ENCODE assay signal across 13 mouse cellular contexts in the genomic region with DNA sequence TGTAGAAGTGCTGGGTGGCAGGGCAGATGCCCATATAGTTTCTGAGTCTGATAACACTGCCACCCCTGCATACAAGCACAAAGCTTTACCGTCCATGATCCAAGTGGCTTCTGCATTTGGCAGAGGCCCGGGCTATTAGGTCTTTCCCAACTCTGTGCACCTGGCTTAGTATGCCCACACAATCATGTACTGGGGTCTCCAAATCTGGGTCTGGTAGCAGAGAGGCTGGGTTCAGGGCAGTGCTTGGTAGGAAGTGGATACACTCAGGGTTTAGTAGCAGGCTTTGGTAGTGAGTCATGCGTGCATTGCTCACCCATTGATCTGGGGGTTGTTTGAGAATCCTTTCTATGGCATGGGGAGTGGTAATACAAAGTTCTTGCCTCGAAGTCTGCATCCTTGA.
"Had no signal": no experiment of that assay in that cellular context is flagged by ENCODE, and none has a peak within 500 bp of the region (broad histone marks: within the 10 kb centered on the region; RNA-seq: fewer than 3 reads in every experiment).

No protein-coding gene starts in this region.

- H3K9me3 ChIP-seq: liver, embryonic 15.5 days; midbrain, embryonic 15.5 days had no signal

- H3K9ac ChIP-seq: liver, embryonic 15.5 days; lung, embryonic 14.5 days; midbrain, embryonic 12.5 days; midbrain, embryonic 15.5 days; neural tube, embryonic 12.5 days had no signal

- DNase-seq: lung, adult 18-20 months; lung, embryonic 14.5 days; lung, postnatal 10 days; lung, postnatal 4 days; right cerebral cortex, postnatal 14 days; thymus, adult 18-20 months; thymus, postnatal 14 days; thymus, postnatal 36 days had no signal

- H3K36me3 ChIP-seq: midbrain, embryonic 15.5 days had no signal

- H3K4me2 ChIP-seq: liver, embryonic 15.5 days; lung, embryonic 14.5 days; midbrain, embryonic 12.5 days; midbrain, embryonic 15.5 days; neural tube, embryonic 12.5 days had no signal

- H3K4me3 ChIP-seq: liver, embryonic 15.5 days; megakaryocyte, embryonic 14.5 days; midbrain, embryonic 12.5 days; midbrain, embryonic 15.5 days; neural tube, embryonic 12.5 days had no signal

- H3K27ac ChIP-seq: liver, embryonic 15.5 days; midbrain, embryonic 12.5 days; midbrain, embryonic 15.5 days; neural tube, embryonic 12.5 days had no signal

- ATAC-seq: midbrain, embryonic 15.5 days had no signal

- H3K27me3 ChIP-seq: liver, embryonic 15.5 days; midbrain, embryonic 12.5 days; midbrain, embryonic 15.5 days; neural tube, embryonic 12.5 days had no signal
